Mouse (Mus musculus): ENCODE measurements around the gene Capn15. TPM values are rescaled to one million over a fixed set of nuclear protein-coding genes. Genes with fewer than 3 reads are reported as not detected.

Gene Capn15
- total RNA-seq, 1 experiment: 18.0 TPM

GRCm38 (mm10) chr17:25979829-25980738 is 5.5 kb downstream of the Capn15 start:
- in situ Hi-C loops (cut with MboI; ENCODE audit: low sequenced_read_pairs in 2 of 2, unreplicated experiment in 2 of 2): no loop called here
- H3K4me3 ChIP-seq (ENCODE audit: insufficient read depth in 1 of 2, low read depth in 1 of 2, low read length in 2 of 2, poor library complexity in 1 of 2, severe bottlenecking in 1 of 2): no peak overlapping the region
- peaks cover 5% of the 10 kb centered on the region in 2 experiments; a peak in 2 of 4 replicates for H3K4me1 ChIP-seq (ENCODE audit: control insufficient read depth in 2 of 2, insufficient read depth in 2 of 2, low read length in 2 of 2, poor library complexity in 1 of 2)
- TF ChIP-seq MAFK (IDR thresholded peaks at IDR 0.05; ENCODE audit: insufficient read depth, low read depth, low read length): no peak
- no peak for TF ChIP-seq CHD2 (IDR thresholded peaks at IDR 0.05; ENCODE audit: low read depth, low read length)
- TF ChIP-seq ZNF384 (IDR thresholded peaks at IDR 0.05; ENCODE audit: low read depth, low read length): no peak
- TF ChIP-seq ZC3H11A (IDR thresholded peaks at IDR 0.05; ENCODE audit: borderline replicate concordance, low read depth, low read length): no peak
- no peak for TF ChIP-seq HCFC1 (IDR thresholded peaks at IDR 0.05; ENCODE audit: borderline replicate concordance, insufficient read depth, low read length)
- no peaks in the 10 kb centered on the region for H3K9me3 ChIP-seq (ENCODE audit: control insufficient read depth, insufficient read depth, low read depth, low read length)
- H3K27ac ChIP-seq (ENCODE audit: insufficient read depth, low read depth, low read length, poor library complexity, severe bottlenecking): no peak overlapping the region
- DNase-seq (ENCODE audit: low read depth, low spot score): no peak
- H3K9ac ChIP-seq (ENCODE audit: insufficient read depth, low read depth, low read length, poor library complexity, severe bottlenecking): no peak overlapping the region
- H3K36me3 ChIP-seq (ENCODE audit: control insufficient read depth, insufficient read depth, low read length, poor library complexity, severe bottlenecking): no peaks in the 10 kb centered on the region

- Histone ChIP-seq H3K9me3 (ENCODE audit: control insufficient read depth, insufficient read depth, low read depth, low read length) (no peaks in the 10 kb centered on the region), H3K36me3 (ENCODE audit: control insufficient read depth, insufficient read depth, low read length, poor library complexity, severe bottlenecking) (no peaks in the 10 kb centered on the region), H3K27ac (ENCODE audit: insufficient read depth, low read depth, low read length, poor library complexity, severe bottlenecking) (no peak overlapping the region), H3K9ac (ENCODE audit: insufficient read depth, low read depth, low read length, poor library complexity, severe bottlenecking) (no peak overlapping the region), H3K4me3 (ENCODE audit: insufficient read depth in 1 of 2, low read depth in 1 of 2, low read length in 2 of 2, poor library complexity in 1 of 2, severe bottlenecking in 1 of 2) (no peak overlapping the region), H3K4me1 (ENCODE audit: control insufficient read depth in 2 of 2, insufficient read depth in 2 of 2, low read length in 2 of 2, poor library complexity in 1 of 2) (no peaks in the 10 kb centered on the region)
- in situ Hi-C loops (cut with MboI; ENCODE audit: low sequenced_read_pairs in 2 of 2, unreplicated experiment in 2 of 2): no loop called here
- DNase-seq (ENCODE audit: low read depth, low spot score): no peak
- TF ChIP-seq ZNF384 (IDR thresholded peaks at IDR 0.05; ENCODE audit: low read depth, low read length): no peak
- TF ChIP-seq HCFC1 (IDR thresholded peaks at IDR 0.05; ENCODE audit: borderline replicate concordance, insufficient read depth, low read length): no peak
- no peak for TF ChIP-seq ZC3H11A (IDR thresholded peaks at IDR 0.05; ENCODE audit: borderline replicate concordance, low read depth, low read length)
- no peak for TF ChIP-seq MAFK (IDR thresholded peaks at IDR 0.05; ENCODE audit: insufficient read depth, low read depth, low read length)
- TF ChIP-seq CHD2 (IDR thresholded peaks at IDR 0.05; ENCODE audit: low read depth, low read length): no peak
Observed at GRCm38 (mm10) chr17:25970954-25971707, 14.5 kb downstream of the Capn15 start.

GRCm38 (mm10) chr17:25970448-25970847 is 15.1 kb downstream of the Capn15 start:
- TF ChIP-seq HCFC1 (IDR thresholded peaks at IDR 0.05; ENCODE audit: borderline replicate concordance, insufficient read depth, low read length): no peak
- no peak for TF ChIP-seq MAFK (IDR thresholded peaks at IDR 0.05; ENCODE audit: insufficient read depth, low read depth, low read length)
- no peak for TF ChIP-seq ZC3H11A (IDR thresholded peaks at IDR 0.05; ENCODE audit: borderline replicate concordance, low read depth, low read length)
- TF ChIP-seq ZNF384 (IDR thresholded peaks at IDR 0.05; ENCODE audit: low read depth, low read length): no peak
- TF ChIP-seq CHD2 (IDR thresholded peaks at IDR 0.05; ENCODE audit: low read depth, low read length): no peak
- H3K36me3 ChIP-seq (ENCODE audit: control insufficient read depth, insufficient read depth, low read length, poor library complexity, severe bottlenecking): no peaks in the 10 kb centered on the region
- DNase-seq (ENCODE audit: low read depth, low spot score): no peak
- H3K27ac ChIP-seq (ENCODE audit: insufficient read depth, low read depth, low read length, poor library complexity, severe bottlenecking): no peak overlapping the region
- no peak overlapping the region for H3K4me3 ChIP-seq (ENCODE audit: insufficient read depth in 1 of 2, low read depth in 1 of 2, low read length in 2 of 2, poor library complexity in 1 of 2, severe bottlenecking in 1 of 2)
- in situ Hi-C loops (cut with MboI; ENCODE audit: low sequenced_read_pairs in 2 of 2, unreplicated experiment in 2 of 2): no loop called here
- H3K9me3 ChIP-seq (ENCODE audit: control insufficient read depth, insufficient read depth, low read depth, low read length): no peaks in the 10 kb centered on the region
- no peaks in the 10 kb centered on the region for H3K4me1 ChIP-seq (ENCODE audit: control insufficient read depth in 2 of 2, insufficient read depth in 2 of 2, low read length in 2 of 2, poor library complexity in 1 of 2)
- no peak overlapping the region for H3K9ac ChIP-seq (ENCODE audit: insufficient read depth, low read depth, low read length, poor library complexity, severe bottlenecking)

- Histone ChIP-seq H3K27ac (ENCODE audit: insufficient read depth, low read depth, low read length, poor library complexity, severe bottlenecking) (no peak overlapping the region), H3K4me3 (ENCODE audit: insufficient read depth in 1 of 2, low read depth in 1 of 2, low read length in 2 of 2, poor library complexity in 1 of 2, severe bottlenecking in 1 of 2) (no peak overlapping the region), H3K9me3 (ENCODE audit: control insufficient read depth, insufficient read depth, low read depth, low read length) (no peaks in the 10 kb centered on the region), H3K4me1 (ENCODE audit: control insufficient read depth in 2 of 2, insufficient read depth in 2 of 2, low read length in 2 of 2, poor library complexity in 1 of 2) (no peaks in the 10 kb centered on the region), H3K36me3 (ENCODE audit: control insufficient read depth, insufficient read depth, low read length, poor library complexity, severe bottlenecking) (0 out of 2 replicates have a peak, but pooled peaks cover 1% of the 10 kb centered on the region), H3K9ac (ENCODE audit: insufficient read depth, low read depth, low read length, poor library complexity, severe bottlenecking) (no peak overlapping the region)
- no peak for DNase-seq (ENCODE audit: low read depth, low spot score)
- no peak for TF ChIP-seq ZC3H11A (IDR thresholded peaks at IDR 0.05; ENCODE audit: borderline replicate concordance, low read depth, low read length)
- TF ChIP-seq ZNF384 (IDR thresholded peaks at IDR 0.05; ENCODE audit: low read depth, low read length): no peak
- TF ChIP-seq MAFK (IDR thresholded peaks at IDR 0.05; ENCODE audit: insufficient read depth, low read depth, low read length): no peak
- no peak for TF ChIP-seq CHD2 (IDR thresholded peaks at IDR 0.05; ENCODE audit: low read depth, low read length)
- no peak for TF ChIP-seq HCFC1 (IDR thresholded peaks at IDR 0.05; ENCODE audit: borderline replicate concordance, insufficient read depth, low read length)
- in situ Hi-C loops (cut with MboI; ENCODE audit: low sequenced_read_pairs in 2 of 2, unreplicated experiment in 2 of 2): no loop called here
Observed at GRCm38 (mm10) chr17:25968176-25968575, 17.4 kb downstream of the Capn15 start.
